Mouse (Mus musculus): ENCODE data around the gene Fam92a. TPM values are rescaled to one million over a fixed set of nuclear protein-coding genes. Genes with fewer than 3 reads are reported as not detected.

Fam92a gene
- polyA plus RNA-seq (2015; fragmentation: Illumina TruSeq; extraction: RNeasy Lipid Tissue Mini Kit (QIAGEN cat#74804); ENCODE audit: insufficient read depth, low replicate concordance): 15.9 TPM

DNA sequence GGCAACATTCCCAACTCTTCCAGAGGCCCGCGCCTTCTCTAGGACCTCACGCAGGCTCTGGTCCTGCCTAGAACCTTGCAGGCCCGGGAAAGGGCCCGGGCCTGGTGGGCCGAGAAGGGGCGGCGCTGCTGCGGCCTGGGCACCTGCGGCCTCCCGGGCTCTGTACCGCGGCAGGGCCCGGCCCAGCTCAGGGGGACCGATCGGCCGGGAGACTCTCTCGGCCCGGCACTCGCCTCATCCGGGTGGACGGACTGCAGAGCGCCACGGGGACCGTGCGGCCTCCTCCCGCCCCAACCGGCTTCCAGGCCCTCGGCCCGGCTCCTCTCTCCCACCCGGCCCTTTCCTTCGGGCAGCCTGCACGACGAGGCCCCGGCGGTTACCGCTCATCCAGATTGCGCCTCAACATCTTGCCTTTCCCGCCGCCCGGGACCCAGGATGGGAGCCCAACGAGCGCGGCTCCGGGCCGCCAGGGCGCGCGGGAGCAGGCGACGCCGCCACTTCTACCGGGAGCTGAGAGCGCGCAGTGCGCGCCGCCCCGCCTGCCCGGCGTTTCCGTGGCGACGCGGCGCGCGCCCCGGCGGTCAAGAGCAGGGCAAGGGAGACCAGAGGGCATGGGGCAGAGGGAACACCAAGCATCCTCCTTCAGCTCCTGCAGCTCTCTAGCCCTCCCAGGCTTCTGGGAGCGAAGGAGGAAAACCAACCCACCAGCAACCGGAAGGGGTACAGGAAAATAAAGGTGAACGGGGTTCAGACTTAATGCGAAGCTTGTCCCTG, at the start of gene Fam92a:
TSS of gene Fam92a (minus strand) at position 698 of the 774 bp plus-strand sequence.

DNA sequence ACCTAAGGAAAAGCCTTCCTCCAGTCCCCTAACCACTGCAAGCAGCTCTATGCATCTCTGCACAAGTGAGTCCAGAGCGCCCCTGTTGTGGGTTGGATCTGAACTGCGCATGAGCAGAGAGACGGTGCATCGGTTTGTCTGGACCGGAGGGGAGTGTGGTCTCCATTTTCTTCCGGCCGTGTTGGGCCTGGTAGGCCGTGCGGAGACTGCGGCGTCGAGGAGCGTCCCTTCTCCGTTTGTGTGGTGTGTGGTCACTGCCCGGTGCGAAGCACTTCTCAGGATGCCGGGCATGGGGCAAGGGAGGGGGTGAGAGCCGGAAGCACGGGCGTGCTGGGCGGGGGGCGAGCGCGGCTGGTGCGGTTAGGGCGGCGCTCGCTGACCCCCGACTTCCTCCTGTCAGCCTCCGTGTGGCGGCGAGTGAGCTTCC, 31.7 kb downstream of the Fam92a start, which contains the start of gene Rbm12b1:
TSS of gene Rbm12b1 (plus strand) at position 124 of the 427 bp plus-strand sequence.

Other genes starting within 250 kb of the Fam92a start
- gene Gm10604, start 190.8 kb downstream of the Fam92a start, polyA plus RNA-seq (2015; fragmentation: Illumina TruSeq; extraction: RNeasy Lipid Tissue Mini Kit (QIAGEN cat#74804); ENCODE audit: insufficient read depth, low replicate concordance): not detected
- 47.5 TPM for gene Rbm12b2, start 82.6 kb downstream of the Fam92a start, polyA plus RNA-seq (2015; fragmentation: Illumina TruSeq; extraction: RNeasy Lipid Tissue Mini Kit (QIAGEN cat#74804); ENCODE audit: insufficient read depth, low replicate concordance)
- 33.4 TPM for gene Rbm12b1, start 31.8 kb downstream of the Fam92a start, polyA plus RNA-seq (2015; fragmentation: Illumina TruSeq; extraction: RNeasy Lipid Tissue Mini Kit (QIAGEN cat#74804); ENCODE audit: insufficient read depth, low replicate concordance)

All from spleen, adult 10 weeks (tissue).